Mouse (Mus musculus): ENCODE results near the gene Ccdc22. TPM values are rescaled to one million over a fixed set of nuclear protein-coding genes. Genes with fewer than 3 reads are reported as not detected.

Ccdc22 gene
- polyA plus RNA-seq, 1 experiment: 33.4 TPM

DNA sequence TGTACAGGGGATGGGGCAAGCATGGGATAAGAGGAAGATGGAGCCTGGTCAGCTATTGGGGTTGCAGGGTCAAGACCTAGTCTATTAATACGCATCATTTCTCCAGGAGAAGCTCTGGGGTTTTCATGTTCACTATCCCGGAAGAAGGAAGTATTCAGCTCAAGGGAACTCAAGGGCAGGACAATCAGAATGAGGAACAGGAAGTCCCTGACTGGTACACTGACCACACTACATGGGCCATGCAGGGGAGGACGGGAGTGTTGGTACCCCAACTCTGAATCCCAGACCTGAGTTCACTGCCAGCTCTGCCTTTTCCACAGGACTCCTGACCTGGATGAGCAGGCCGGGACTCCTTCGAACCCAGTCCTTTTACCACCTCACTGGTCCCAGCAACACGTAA is 27.2 kb upstream of the Ccdc22 start:
- no peak for TF ChIP-seq CTCF (IDR thresholded peaks at IDR 0.05; ENCODE audit: borderline replicate concordance, insufficient read depth, low read depth, low read length)
- TF ChIP-seq POLR2A (IDR thresholded peaks at IDR 0.05; ENCODE audit: borderline replicate concordance, insufficient read depth, low read length): no peak
- WGBS: 93% methylated on average over 6 of the region's 6 CpGs
- Histone ChIP-seq H3K27ac (ENCODE audit: insufficient read depth, low read length) (no peak overlapping the region), H3K4me1 (ENCODE audit: control insufficient read depth, insufficient read depth, low read length) (no peaks in the 10 kb centered on the region), H3K27me3 (ENCODE audit: control insufficient read depth, insufficient read depth, low read length) (no peaks in the 10 kb centered on the region), H3K4me3 (replicated peaks; ENCODE audit: insufficient read depth, low read depth, low read length) (no peak overlapping the region)
- DNase-seq: no peak

DNA sequence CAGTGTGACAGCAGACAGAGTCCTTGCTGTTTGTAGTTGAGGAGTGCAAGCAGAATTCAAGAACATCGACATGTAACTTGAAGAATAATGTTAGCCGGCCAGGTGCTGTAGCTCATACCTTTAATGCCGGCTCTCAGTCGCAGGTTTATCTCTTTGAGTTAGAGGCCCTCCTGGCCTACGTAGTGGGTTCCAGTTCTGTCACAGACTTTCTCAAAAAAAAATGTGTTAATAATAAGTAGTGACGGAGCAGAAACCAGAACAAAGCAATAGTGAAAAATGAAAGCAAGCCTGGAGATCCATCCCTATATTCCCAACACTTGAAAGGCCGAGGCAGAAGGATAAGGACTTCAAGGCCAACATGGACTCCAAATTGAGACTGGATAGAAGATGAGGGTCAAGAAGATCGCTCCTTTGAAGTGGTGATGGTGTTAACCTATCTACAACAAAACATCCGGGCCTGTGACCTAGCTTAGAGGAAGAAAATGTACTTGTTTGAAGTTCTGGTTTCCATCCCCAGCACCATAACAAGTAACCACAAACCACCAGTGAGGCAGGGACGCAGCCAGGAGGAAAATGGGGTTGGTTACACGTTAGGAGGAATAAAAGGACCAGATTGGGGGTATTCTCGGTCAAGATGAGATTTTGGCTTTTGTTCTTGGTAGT is 12.7 kb upstream of the Ccdc22 start:
- 85% methylated on average over 12 of the region's 12 CpGs for WGBS

DNA sequence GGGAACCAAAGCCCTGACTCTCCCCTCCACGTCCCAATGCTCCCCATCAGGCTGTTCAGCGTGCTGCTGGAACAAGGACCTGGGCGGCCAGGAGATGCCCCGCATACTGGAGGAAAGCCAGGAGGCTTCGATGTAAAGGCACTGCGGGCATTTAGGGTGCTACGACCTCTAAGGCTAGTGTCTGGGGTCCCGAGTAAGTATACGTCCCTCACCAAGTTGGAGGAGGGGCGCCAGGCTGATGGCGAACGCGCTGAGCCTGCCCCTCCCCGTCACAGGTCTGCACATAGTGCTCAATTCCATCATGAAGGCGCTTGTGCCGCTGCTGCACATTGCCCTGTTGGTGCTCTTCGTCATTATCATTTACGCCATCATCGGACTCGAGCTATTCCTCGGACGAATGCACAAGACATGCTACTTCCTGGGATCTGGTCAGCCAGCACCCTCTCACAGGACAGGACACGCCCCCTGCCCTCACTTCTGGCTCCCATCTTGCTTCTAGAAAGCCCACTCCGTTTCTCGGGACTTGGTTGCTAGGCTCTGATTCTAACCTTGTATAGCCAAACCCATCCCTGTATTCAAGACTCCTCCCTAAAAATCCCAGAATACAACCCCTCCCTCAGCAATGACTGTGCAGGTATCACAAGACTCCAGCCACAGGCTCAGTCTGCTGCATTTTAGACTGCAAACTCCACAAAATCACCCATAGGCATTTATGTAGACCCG is 5.4 kb upstream of the Ccdc22 start:
- peak overlapping the region; percentile 72 for H3K4me3 ChIP-seq (replicated peaks; ENCODE audit: insufficient read depth, low read depth, low read length)
- DNase-seq: peak; percentile 27 to 46
- WGBS: 13% methylated on average over 26 of the region's 26 CpGs
- TF ChIP-seq POLR2A (IDR thresholded peaks at IDR 0.05; ENCODE audit: borderline replicate concordance, insufficient read depth, low read length): no peak
- TF ChIP-seq CTCF (IDR thresholded peaks at IDR 0.05; ENCODE audit: borderline replicate concordance, insufficient read depth, low read depth, low read length): no peak
- H3K27me3 ChIP-seq (ENCODE audit: control insufficient read depth, insufficient read depth, low read length): no peaks in the 10 kb centered on the region
- H3K27ac ChIP-seq (ENCODE audit: insufficient read depth, low read length): no peak overlapping the region
- no peaks in the 10 kb centered on the region for H3K4me1 ChIP-seq (ENCODE audit: control insufficient read depth, insufficient read depth, low read length)

More for the DNA sequence above, 12.7 kb upstream of the Ccdc22 start:
- Histone ChIP-seq H3K27ac (ENCODE audit: insufficient read depth, low read length) (no peak overlapping the region), H3K4me1 (ENCODE audit: control insufficient read depth, insufficient read depth, low read length) (no peaks in the 10 kb centered on the region), H3K4me3 (replicated peaks; ENCODE audit: insufficient read depth, low read depth, low read length) (no peak overlapping the region), H3K27me3 (ENCODE audit: control insufficient read depth, insufficient read depth, low read length) (no peaks in the 10 kb centered on the region)
- no peak for TF ChIP-seq POLR2A (IDR thresholded peaks at IDR 0.05; ENCODE audit: borderline replicate concordance, insufficient read depth, low read length)
- TF ChIP-seq CTCF (IDR thresholded peaks at IDR 0.05; ENCODE audit: borderline replicate concordance, insufficient read depth, low read depth, low read length): no peak
- no peak for DNase-seq

DNA sequence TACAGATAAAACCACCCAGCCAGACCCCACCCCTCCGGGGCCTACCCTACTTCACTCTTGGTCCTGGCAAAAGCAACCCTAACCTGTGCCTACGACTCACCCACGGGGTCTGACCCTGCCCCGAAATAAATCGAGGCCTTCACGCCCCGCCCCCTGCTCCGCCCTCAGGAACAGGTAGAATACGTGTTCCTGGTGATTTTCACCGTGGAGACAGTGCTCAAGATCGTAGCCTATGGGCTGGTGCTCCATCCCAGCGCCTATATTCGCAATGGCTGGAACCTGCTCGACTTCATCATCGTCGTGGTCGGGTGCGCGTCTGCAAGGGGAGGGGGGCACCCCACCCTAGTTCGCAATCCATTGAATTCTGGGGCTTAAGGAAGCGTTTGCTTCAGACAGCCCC is 4.7 kb upstream of the Ccdc22 start:
- H3K4me1 ChIP-seq (ENCODE audit: control insufficient read depth, insufficient read depth, low read length): no peaks in the 10 kb centered on the region
- DNase-seq: peak; percentile 29 to 35
- H3K4me3 ChIP-seq (replicated peaks; ENCODE audit: insufficient read depth, low read depth, low read length): peak overlapping the region; percentile 72
- H3K27me3 ChIP-seq (ENCODE audit: control insufficient read depth, insufficient read depth, low read length): no peaks in the 10 kb centered on the region
- TF ChIP-seq CTCF (IDR thresholded peaks at IDR 0.05; ENCODE audit: borderline replicate concordance, insufficient read depth, low read depth, low read length): no peak
- 0 out of 2 replicates have a peak, but pooled peaks have one; percentile 18 for TF ChIP-seq POLR2A (IDR thresholded peaks at IDR 0.05; ENCODE audit: borderline replicate concordance, insufficient read depth, low read length)
- H3K27ac ChIP-seq (ENCODE audit: insufficient read depth, low read length): no peak overlapping the region
- WGBS: 8% methylated on average over 21 of the region's 21 CpGs

DNA sequence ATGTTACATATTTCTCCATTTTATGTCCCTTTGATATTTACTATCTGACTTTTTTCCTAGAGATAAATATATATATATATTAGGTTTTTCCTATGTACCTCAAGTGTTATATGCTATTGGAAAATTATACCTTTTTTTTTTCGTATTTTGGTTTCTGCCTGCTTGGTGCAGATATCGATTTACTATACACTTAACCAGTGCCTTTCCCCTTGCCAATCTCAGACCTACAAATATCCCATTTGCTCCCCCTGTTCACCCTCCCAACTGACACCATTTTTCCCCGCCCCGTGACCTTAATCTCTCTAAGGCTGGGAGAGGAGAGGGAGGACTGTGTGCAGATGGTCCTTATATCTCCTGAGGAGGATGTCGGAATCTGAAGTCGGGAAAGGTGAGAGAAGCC is 1.5 kb upstream of the Ccdc22 start, which contains the start of gene Cacna1f:
Cacna1f (plus strand) TSS at position 301 of the 400 bp plus-strand sequence.
- H3K27ac ChIP-seq (ENCODE audit: insufficient read depth, low read length): no peak within 1 kb of the TSS
- 81% methylated on average over 6 of the region's 6 CpGs for WGBS
- no peak for TF ChIP-seq CTCF (IDR thresholded peaks at IDR 0.05; ENCODE audit: borderline replicate concordance, insufficient read depth, low read depth, low read length)
- TF ChIP-seq POLR2A (IDR thresholded peaks at IDR 0.05; ENCODE audit: borderline replicate concordance, insufficient read depth, low read length): no peak

DNA sequence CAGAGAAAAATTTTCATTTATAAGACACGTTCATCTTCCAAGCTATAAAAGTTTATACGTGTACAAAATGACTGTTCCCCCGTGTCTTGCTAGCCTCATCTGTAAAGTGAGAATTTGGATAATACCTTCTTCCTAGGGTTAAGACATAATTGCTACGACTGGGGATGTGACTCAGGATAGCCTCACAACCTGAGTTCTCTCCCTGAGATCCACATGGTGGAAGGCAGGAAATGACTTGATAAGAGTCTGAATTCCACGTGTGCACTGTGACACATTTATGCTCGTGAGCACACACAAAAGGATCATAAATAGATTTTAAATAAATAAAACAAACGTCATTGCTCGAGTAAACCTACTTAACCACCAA is 241 bp upstream of the Ccdc22 start:
- DNase-seq: no peak
- no peak overlapping the region for H3K4me3 ChIP-seq (replicated peaks; ENCODE audit: insufficient read depth, low read depth, low read length)
- H3K27me3 ChIP-seq (ENCODE audit: control insufficient read depth, insufficient read depth, low read length): no peaks in the 10 kb centered on the region
- no peak for TF ChIP-seq POLR2A (IDR thresholded peaks at IDR 0.05; ENCODE audit: borderline replicate concordance, insufficient read depth, low read length)
- no peak for TF ChIP-seq CTCF (IDR thresholded peaks at IDR 0.05; ENCODE audit: borderline replicate concordance, insufficient read depth, low read depth, low read length)
- 40% methylated on average over 8 of the region's 8 CpGs for WGBS
- H3K27ac ChIP-seq (ENCODE audit: insufficient read depth, low read length): no peak overlapping the region
- peaks cover 3% of the 10 kb centered on the region; the same call in 1 of the 2 replicates for H3K4me1 ChIP-seq (ENCODE audit: control insufficient read depth, insufficient read depth, low read length)

More for the DNA sequence above, 1.5 kb upstream of the Ccdc22 start, which contains the start of gene Cacna1f:
- Histone ChIP-seq H3K27me3 (ENCODE audit: control insufficient read depth, insufficient read depth, low read length) (no peaks in the 10 kb centered on the region), H3K4me1 (ENCODE audit: control insufficient read depth, insufficient read depth, low read length) (peaks cover 3% of the 10 kb centered on the region; the same call in 1 of the 2 replicates), H3K4me3 (replicated peaks; ENCODE audit: insufficient read depth, low read depth, low read length) (no peak within 1 kb of the TSS)
- no peak for DNase-seq

DNA sequence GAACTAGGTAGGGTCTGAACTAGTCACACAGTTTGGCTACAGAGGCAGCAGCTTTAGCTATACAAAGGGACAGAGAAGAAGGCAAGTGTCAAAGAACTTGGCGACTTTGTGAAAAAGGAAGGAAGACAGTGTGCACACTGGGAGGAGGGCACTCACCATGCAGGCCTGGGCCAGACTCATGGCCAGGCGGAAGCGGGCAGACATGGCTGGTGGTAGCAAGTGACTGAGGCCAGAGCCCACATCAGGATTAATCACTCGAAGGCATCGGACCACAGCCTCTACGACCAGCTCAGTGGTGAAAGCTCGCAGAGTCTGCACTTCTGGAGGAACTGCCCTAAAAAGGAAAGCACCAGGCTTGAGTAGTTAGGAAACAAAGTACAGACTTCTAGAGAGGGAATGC is 1.3 kb downstream of the Ccdc22 start:
- TF ChIP-seq POLR2A (IDR thresholded peaks at IDR 0.05; ENCODE audit: borderline replicate concordance, insufficient read depth, low read length): no peak
- no peak for TF ChIP-seq CTCF (IDR thresholded peaks at IDR 0.05; ENCODE audit: borderline replicate concordance, insufficient read depth, low read depth, low read length)
- Histone ChIP-seq H3K27ac (ENCODE audit: insufficient read depth, low read length) (no peak overlapping the region), H3K4me3 (replicated peaks; ENCODE audit: insufficient read depth, low read depth, low read length) (no peak overlapping the region), H3K27me3 (ENCODE audit: control insufficient read depth, insufficient read depth, low read length) (no peaks in the 10 kb centered on the region), H3K4me1 (ENCODE audit: control insufficient read depth, insufficient read depth, low read length) (peaks cover 3% of the 10 kb centered on the region; the same call in 1 of the 2 replicates)
- no peak for DNase-seq
- WGBS: 89% methylated on average over 7 of the region's 7 CpGs

DNA sequence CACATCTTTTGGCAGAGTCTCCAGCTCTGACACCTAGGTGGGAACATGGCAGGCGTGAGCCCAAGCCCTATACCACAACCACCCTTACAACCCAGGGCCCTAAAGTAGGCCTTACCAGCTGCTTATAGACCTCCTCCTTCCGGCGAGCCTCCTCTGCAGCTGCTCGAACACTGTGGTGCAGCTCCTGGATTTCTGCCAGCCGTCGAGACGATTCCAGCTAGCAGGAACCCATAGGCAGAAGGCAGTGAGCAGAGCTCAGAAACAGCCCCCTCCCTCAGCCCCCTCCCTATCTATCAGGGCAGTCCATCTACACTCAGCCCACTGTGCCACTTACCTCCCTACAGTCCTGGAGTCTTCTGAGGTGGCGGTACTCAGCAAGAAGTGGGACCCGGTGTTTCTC is 9.9 kb downstream of the Ccdc22 start:
- no peaks in the 10 kb centered on the region for H3K27me3 ChIP-seq (ENCODE audit: control insufficient read depth, insufficient read depth, low read length)
- 41% methylated on average over 9 of the region's 9 CpGs for WGBS
- H3K27ac ChIP-seq (ENCODE audit: insufficient read depth, low read length): no peak overlapping the region
- TF ChIP-seq POLR2A (IDR thresholded peaks at IDR 0.05; ENCODE audit: borderline replicate concordance, insufficient read depth, low read length): no peak
- TF ChIP-seq CTCF (IDR thresholded peaks at IDR 0.05; ENCODE audit: borderline replicate concordance, insufficient read depth, low read depth, low read length): no peak
- DNase-seq: no peak
- H3K4me1 ChIP-seq (ENCODE audit: control insufficient read depth, insufficient read depth, low read length): no peaks in the 10 kb centered on the region
- H3K4me3 ChIP-seq (replicated peaks; ENCODE audit: insufficient read depth, low read depth, low read length): no peak overlapping the region
